Mouse (Mus musculus): ENCODE results near the gene Nipbl.
"Not testable (repeated sequence)": the region's sequence is repeated elsewhere in the genome, so short reads cannot be mapped to it uniquely, and the experiment has no call there.

Gene Nipbl

DNA sequence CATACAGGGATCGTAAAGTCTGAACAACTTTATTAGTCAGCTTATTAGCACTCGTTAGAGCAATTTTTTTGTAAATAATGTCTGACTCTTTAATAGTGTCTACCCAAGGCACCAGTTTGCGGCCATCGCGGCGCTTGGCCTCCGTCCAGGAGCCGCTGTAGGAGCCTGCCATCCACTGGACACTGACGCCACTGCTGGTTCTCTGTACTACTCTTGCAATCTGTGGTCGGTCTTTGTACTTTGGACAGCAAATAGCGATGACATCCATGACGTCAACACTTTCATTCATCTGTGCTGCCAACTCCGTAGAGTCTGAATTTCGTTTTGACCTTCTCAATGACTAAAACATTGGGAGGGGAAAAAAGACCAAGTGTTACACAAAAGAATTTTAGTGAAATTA, 153.0 kb downstream of the Nipbl start:
- DNase-seq = no peak

DNA sequence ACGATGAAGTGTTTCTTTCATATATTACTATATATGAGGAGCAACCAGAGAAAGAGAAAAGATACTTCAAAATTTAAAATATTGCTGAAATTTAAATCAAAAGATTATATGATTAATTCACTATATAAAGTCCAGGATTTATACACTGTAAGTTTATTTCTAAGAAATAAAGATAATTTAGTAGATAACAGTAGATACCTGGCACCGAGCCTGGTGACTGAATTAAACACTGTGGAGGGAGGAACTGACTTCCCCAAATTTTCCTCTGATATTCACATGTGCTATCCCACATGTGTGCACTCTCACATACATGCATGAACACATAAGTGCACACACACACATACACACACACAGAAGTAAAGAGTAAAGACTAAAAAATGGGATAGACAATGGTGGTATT, 162.1 kb downstream of the Nipbl start:
- DNase-seq = no peak

DNA sequence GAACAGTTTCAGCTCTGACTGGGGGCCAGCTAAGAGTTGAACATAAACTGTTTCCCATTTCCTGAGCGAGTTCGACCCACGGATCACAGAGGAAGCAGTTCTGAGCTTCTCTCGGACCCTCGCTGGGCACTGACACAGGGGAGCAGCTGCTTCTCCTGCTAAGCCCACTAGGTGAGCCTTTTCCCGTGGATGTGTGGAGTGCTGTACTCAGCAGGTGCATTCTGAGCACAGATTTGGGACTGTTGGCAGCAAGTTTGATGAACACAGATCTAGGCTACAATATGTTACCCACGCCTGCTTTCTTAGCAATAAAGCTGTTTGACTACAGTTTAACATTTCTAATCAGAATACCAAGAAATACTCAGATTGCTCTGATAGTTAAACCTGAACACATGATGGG, 162.6 kb downstream of the Nipbl start:
- DNase-seq = no peak

DNA sequence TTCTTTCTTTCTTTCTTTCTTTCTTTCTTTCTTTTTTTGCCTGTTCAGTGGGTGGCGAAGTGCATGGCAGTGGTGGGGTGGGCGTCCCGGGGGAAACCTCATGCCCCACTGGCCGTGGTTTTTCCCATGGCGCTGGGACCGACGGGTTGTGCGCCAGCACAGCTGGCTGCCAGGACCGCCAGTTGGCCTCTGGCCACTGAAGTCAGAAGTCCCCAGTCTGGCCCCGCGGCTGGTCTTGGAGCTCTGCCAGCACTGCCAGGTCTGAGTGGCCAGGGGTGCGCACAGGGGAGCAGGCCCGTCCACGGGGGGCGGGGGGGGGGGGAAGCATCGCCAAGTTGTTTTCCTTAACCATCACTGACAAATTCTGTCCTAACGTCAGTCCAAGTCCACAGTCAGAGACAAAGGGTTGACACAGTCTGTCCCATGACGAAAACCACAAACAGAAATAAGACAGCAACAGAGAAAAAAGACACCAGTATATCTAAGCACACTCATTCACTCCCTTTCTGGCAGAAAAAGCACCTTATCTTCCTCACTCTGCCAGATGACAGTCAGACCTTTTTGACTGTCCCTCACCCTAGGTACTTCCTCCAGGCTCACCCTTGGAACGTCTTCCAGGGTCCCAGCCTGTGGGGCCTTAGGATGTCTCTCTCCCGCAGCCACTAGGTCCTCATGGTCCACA, 164.2 kb downstream of the Nipbl start:
- peak; percentile 82 to 91 for DNase-seq

DNA sequence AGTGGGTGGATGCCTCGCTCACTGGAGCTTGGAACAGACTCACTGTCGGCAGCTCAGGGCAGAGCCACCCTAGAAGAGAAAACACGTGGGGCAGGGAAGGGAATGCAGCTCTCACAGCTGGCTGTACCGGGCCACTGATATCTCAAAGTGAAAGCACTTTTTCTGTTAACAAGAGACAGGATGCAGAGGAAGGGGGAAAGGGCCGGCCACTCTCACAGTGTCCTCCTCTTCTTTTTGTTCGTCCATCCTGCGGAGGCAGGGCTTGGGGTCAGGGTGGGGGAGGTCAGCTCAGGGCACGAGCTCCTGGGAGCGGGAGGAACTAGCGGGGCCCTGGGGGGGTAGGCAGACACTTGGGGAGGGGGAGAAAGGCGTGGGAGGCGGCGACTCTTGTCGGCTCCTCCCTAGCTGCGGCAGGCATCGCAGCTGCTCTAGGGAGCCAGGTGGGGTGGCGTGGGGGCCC, 164.9 kb downstream of the Nipbl start:
- DNase-seq = peak; percentile 19 to 59

DNA sequence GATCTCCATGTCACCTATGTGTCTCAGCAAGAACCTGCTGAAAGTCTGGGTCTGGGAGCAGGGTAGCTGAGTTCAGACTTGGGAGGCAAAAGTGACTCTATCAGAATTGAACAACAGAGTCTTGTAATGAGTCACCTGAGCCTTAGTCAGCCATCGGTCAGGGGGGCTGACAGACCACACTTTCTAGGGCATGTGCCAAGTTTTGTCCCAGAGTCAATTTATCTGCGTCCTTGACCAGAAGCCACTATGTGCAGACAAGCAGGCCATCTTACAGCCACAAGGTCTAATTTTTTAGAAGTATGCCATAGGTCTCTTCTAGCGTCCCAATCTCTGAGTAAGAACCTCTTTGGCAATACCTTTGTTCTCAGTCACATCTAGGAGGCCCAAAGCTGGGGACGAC, 166.3 kb downstream of the Nipbl start:
- not testable (repeated sequence) for DNase-seq

DNA sequence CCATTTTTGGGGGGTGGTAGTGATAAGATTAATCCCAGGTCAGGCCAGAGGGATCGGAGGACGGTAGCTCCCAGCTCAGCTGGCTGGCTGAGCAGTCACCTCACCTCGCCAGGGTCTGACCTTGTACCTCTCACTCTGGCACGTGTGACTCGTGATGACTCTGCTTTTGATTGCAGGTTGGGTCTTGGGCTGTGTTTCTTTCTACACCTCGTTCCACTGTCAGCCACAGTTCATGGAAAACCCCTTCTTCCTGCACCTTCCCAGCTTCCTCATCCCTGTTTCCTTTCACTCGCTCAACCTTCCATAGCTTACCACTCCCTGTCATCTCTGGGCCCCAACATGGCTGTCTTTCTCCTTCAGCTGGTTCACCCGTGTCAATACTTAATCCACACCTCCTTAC, 172.3 kb downstream of the Nipbl start:
- no peak for DNase-seq

DNA sequence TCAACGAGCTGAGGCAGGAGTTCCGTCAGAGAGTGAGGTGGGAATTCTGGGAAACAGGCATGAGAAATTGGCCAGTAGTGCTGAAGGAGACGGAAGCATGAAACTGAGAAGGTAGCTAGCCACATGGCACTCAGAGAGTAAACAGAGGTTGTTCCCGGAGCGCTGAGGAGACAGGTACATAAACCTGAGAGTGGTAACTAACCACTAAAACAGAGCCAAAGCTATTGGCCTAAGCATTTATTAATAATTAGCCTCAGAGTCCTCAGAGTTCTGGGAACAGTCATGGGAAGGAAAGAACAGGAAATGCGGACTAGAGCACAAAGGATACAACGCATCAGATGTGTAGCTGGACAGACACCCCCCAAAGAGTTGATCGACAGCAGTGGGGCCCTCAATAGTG, 176.0 kb downstream of the Nipbl start:
- no peak for DNase-seq

DNA sequence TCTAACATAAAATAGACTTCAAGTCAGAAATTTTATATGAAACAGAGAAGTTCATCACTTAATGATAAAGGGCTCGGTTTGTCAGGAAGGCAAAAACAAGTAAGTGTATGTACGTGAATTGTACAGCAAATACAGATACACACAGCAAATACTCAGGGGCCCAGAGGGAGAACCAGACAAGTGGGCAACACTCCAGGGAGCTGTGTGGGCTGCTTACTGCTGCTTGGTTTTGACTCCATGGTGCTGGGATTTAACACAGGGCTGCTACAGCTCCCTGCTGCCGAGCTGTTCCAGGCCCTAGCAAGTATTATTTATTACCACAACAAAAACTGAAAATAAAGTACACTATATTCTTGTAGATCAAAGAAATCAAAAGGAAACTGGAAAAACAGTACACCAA, 177.1 kb downstream of the Nipbl start:
- DNase-seq = no peak

DNA sequence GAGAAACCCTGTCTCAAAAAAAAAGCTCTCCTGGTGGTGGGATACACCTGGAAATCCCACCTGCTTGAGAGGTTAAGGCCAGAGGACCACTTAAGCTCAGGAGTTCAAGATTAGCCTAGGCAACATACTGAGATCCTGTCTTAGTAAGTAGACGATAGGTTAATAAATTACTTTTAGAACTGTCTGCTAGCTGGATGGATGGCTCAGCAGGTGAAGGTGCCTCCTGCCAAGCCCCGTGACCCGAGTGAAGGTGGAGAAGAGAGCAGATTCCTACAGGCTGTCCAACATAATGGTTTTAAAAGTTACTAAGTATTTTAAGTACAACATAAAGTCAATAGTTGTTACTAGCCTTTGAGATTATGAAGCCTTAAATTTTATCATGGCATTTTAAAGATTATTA, 178.3 kb downstream of the Nipbl start:
- peak; percentile 71 to 88 for DNase-seq
